Mouse (Mus musculus) cerebral cortex, adult 2 months (tissue): ENCODE data around the gene Tsga13.

ENCODE experiments used
- WGBS: fragments of 180-500 bp; shearing (Covaris S2); methylation state at CpG from one replicate; pipeline ENCODE4 v1.1.7; 2018; 5-methylcytosine and 5-hydroxymethylcytosine counted together

Gene Tsga13

GRCm38 (mm10) chr6:30915473-30915872 lies at the start of gene Tsga13:
Gene Tsga13, minus strand, starts transcription at chr6:30915573.
- 91% methylated on average over 2 of the region's 2 CpGs for WGBS

DNA sequence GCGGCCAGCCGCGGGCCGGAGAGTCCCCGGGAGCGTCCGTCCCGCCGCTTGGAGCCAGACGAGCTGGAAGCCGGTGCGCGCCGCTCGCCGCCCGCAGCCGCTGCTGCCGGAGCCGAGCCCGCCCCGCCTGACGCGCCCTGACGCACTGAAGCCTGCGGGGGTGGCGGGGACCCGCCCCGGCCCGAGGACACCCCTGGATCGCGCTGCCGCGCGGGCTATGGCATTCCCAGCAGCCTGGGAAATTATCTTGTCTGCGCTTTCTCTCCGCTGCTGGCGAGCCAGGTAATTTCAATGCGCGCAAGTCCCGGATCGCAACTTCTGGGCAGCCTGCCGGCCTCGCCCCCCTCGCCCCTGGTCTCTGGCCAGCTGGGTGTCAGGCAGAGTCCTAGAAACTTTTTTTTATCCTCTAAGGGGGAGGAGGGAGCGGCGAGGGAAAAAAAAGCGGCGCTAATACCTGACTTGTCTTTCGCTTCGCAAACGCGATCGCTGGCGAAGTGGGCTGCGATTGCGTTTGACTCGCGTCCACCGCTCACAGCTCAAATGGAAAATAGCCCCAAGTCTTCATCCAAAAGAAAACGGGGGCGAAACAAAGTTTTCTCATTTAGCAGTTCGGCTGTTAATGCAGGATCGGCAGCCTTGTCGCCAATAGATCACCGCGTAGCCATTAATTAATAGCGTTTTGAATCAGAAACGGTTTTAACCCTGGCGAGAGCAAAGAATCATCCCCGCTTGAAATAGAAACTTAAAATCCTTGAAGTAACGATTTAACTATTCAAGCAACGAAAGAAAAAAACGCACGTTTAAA lies 43.6 kb upstream of the Tsga13 start, which contains the start of gene Klf14:
Gene Klf14, minus strand, starts transcription at position 343 of the 805 bp plus-strand sequence.
- 2% methylated on average over 73 of the region's 75 CpGs for WGBS

DNA sequence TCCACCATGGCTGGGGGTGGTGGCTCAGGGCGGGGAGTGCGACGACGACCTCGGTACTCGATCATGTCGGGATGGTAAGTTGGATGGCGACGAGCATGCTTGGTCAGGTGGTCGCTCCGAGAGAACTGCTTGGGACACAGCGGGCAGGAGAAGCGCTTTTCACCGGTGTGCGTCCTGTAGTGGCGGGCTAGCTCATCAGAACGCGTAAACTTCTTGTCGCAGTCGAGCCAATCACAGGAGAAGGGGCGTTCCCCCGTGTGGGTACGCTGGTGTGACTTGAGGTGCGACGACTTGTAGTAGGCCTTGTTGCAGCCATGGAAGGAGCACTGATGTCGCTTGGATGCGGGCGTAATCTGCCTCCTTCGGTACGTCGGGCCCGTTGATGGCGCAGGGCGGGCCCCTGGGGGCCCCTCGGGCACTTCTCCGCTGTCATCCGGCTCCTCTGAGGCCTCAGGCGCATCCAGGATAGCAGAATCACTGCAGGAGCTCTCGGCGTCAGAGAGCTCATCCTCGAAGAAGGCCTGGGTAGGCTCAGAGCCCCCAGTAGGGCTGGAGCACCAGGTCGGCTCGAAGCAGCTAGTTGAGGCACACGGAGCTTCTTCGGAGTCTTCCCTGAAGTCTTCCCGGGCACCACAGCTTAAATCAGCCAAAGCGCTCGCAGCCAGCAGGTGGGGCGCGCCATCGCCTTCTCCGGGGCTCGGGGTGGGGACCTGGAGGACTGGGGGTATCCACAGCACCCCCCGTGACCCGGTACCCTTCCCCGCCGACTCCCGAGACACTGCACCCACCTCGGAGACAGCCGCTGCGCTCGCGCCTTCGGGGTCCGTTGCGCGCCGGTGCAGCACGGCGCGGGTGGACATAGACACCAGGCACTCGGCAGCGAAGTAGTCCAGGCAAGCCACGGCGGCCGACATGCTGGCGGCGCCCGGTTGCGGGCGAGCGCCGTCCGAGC lies 42.7 kb upstream of the Tsga13 start:
- WGBS, result 3% methylated on average over 81 of the region's 84 CpGs

DNA sequence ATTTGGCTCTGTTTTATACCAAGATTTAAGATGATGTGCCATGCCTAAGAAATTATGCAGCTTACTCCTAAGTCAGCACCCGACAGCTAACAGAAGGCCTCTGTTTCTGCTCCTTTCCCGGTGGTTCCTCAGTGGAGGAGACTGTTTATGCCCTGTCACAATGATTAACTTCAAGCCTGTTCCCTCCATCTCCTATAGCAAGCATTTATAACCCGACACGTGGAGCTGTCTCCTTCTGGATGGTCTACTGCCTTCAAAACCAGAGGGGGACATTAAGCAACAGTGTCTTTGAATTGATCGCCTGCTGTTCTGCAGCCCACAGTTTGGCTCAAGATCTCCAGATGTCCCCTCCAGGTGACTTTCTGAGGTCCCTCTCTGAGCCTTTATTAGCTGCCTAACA lies 23.9 kb upstream of the Tsga13 start:
- WGBS, result 69% methylated on average over 5 of the region's 5 CpGs

- WGBS, result 55% methylated on average over 2 of the region's 2 CpGs
These were observed 7.4 kb upstream of the Tsga13 start for GRCm38 (mm10) chr6:30922821-30923220.

- 62% methylated on average over 11 of the region's 11 CpGs for whole genome bisulfite sequencing
These were observed 6.5 kb upstream of the Tsga13 start for GRCm38 (mm10) chr6:30921826-30922225.

GRCm38 (mm10) chr6:30920834-30921675 lies 5.7 kb upstream of the Tsga13 start:
- WGBS, result 13% methylated on average over 21 of the region's 21 CpGs

- 33% methylated on average over 3 of the region's 3 CpGs for WGBS
These were observed 7.4 kb downstream of the Tsga13 start for GRCm38 (mm10) chr6:30907970-30908369.

DNA sequence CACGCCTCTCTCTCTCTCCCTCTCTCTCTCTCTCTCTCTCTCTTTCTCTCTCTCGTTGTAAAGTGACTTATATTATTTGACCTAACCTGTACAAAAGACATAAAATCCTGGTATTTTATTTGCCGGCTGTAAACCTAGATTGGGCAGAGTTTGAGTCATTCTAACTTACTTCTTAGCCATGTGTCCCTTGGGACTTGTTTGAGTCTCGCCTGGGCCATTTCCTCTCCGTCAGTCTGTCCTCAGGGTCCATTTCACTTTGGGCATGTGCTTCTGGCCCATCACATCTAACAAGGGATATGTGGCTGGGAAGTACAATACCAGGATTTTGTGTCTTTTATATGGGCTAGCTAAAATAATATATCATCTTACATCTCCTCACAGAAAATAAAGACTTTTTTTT lies 10.5 kb downstream of the Tsga13 start:
- WGBS, result 82% methylated on average over 5 of the region's 5 CpGs

DNA sequence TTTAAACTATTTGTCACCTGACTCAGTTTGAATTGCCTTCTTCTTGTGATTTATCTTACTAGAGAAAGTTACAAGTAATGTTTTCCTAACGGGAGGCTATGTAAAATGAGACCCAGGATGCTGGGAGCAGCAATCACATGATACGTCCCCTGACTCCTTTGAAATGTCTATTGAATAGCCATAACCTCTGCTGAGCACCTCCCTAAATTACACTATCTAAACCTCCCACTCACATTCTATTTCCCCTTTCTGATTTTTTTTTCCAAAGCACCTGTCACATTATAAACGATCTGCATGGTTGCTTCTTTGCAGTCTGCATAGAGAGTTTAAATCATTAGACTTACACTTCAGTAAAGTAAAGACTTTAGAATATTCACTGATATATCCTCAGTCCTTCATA lies 11.3 kb downstream of the Tsga13 start:
- WGBS, result 65% methylated on average over 3 of the region's 3 CpGs

GRCm38 (mm10) chr6:30897520-30897919 lies 17.9 kb downstream of the Tsga13 start:
- WGBS, result 67% methylated on average over 6 of the region's 6 CpGs

- WGBS, result 9% methylated on average over 8 of the region's 8 CpGs
These were observed 18.4 kb downstream of the Tsga13 start for GRCm38 (mm10) chr6:30896986-30897327.

GRCm38 (mm10) chr6:30896195-30896985 lies 19.0 kb downstream of the Tsga13 start, which contains the start of gene Copg2:
Gene Copg2, minus strand, starts transcription at chr6:30896794.
- WGBS, result under 1% methylated on average over 79 of the region's 83 CpGs

DNA sequence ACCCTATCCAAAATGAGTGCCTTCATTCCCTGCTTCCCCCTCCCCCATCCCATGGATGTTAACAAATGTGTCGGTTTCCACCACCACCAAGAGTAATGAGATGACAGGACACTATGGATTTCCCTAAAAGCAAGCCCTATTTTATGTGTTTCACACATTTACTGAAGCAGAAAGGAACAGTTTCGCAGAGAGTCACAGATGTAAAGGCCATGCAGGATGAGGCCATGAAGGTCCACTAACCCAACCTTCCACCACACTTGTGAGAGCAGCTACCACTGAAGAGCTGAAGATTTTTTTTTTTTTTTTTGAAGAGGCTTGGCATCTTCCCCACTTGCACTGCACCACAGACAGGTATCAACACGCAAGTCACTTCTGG lies 19.6 kb downstream of the Tsga13 start:
- 14% methylated on average over 3 of the region's 3 CpGs for WGBS

GRCm38 (mm10) chr6:30893081-30893480 lies 22.3 kb downstream of the Tsga13 start:
- WGBS, result 92% methylated on average over 4 of the region's 4 CpGs

DNA sequence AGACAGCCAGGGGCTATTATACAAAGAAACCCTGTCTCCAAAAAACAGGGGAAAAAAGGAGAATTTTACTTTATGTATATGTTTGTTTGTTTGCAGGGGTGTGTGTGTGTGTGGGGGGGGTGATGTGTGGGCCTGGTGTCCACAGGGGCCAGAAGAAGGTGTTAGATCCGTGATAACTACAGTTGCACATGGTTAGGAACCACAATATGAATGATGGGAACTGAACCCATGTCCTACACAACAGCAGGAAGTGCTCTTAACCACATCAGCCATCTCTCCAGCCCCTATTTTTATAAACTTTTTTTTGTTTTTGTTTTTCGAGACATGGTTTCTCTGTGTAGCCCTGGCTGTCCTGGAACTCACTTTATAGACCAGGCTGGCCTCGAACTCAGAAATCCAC lies 30.5 kb downstream of the Tsga13 start:
- 90% methylated on average over 3 of the region's 3 CpGs for WGBS

GRCm38 (mm10) chr6:30883491-30883890 lies 31.9 kb downstream of the Tsga13 start:
- 67% methylated on average over 4 of the region's 4 CpGs for WGBS

DNA sequence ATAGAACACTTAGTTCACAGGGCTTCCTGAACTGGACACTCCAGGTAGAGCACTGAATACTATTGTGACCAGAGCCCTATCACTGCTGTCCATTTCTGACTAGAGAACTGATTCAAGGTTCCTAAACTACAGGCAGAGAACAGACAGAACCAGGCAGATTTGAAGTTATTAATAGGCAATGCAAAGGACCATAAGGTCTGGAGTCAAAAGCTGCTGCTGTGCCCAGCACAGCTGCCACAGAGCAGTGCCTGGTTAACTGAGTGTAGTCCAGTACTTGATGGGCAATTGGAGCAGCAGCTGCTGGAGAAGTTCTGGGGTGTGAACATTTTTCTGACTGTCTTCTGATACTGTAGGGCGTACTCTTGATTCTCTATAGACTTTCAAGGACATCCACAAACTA lies 48.9 kb downstream of the Tsga13 start:
- 100% methylated on average over 1 of the region's 1 CpGs for WGBS

DNA sequence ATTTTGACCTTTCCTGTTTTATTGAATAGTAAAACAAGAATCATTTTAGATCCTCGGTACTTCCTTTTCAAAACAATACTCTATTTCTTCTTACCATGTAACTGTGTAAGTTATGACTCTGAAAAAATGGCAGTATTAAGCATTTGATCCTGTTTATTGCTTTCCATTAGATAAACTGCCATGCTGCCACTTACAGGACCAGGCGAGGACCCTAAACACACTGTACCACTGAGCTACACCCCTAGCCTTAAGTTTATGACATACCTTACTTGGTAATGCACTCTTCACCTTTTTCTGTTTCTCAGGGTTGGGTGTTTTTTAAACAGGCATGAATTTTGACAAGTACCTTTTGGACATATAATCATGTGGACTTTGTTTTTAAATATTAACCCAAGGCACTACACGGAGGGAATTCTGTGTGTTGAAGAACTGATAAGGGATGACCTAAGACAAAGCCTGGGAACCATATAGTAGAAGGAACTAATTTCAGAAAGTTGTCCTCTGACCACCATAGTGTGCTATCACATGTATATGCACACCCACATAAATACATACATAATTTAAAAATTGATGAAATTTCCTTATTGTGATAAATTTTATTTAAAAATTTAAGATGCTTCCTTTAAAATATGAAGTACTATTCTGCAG lies 50.2 kb downstream of the Tsga13 start:
- WGBS, result 93% methylated on average over 3 of the region's 3 CpGs

DNA sequence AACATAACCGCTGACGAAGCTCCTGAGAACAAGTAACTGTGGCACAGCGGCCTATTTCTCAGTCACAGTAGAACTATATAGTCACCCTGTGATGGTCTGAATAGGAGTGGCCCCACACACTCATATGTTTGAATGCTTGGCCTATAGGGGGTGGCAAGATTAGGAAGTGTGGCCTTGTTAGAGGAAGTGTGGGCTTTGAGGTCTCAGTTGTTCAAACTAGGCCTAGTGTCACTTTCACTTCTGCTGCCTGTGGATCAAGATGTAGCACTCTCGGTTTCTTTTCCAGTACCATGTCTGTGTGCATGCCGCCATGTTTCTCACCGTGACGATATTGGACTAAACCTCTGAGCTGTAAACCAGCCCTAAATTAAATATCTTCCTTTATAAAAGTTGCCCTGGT lies 59.4 kb downstream of the Tsga13 start:
- WGBS, result 92% methylated on average over 7 of the region's 7 CpGs
